Mouse (Mus musculus) hindbrain, embryonic 11.5 days (tissue): ENCODE data around the gene E130218I03Rik. TPM values are rescaled to one million over a fixed set of nuclear protein-coding genes. Genes with fewer than 3 reads are reported as not detected.

Experiments used
- ATAC-seq: fragments of 200-750 bp; cut with Nextera tagmentation; 2 replicates; pipeline ENCODE4 v1.8.0; 2017; ENCODE audit warnings: mild to moderate bottlenecking, moderate TSS enrichment, moderate library complexity; ENCODE audit not compliant: low FRiP score
- DNase-seq: peaks from one replicate; pipeline ENCODE4 v3.0.0-alpha.2; 2015; ENCODE audit warnings: low spot score
- H3K27ac ChIP-seq: fragments of 300-500 bp; sonication (generic); 2 replicates; pipeline ENCODE4 v1.5.1; 2014; ENCODE audit warnings: mild to moderate bottlenecking, low read depth, low read length
- H3K27me3 ChIP-seq: fragments of 300-500 bp; sonication (generic); 2 replicates; pipeline ENCODE4 v1.6.1; 2014; ENCODE audit warnings: mild to moderate bottlenecking, low read length, moderate library complexity, mixed read lengths; ENCODE audit not compliant: control insufficient read depth, insufficient read depth
- H3K36me3 ChIP-seq: fragments of 300-500 bp; sonication (generic); 2 replicates; pipeline ENCODE4 v1.6.1; 2014; ENCODE audit warnings: mild to moderate bottlenecking, low read length, moderate library complexity, mixed read lengths; ENCODE audit not compliant: control insufficient read depth, insufficient read depth
- H3K4me1 ChIP-seq: fragments of 300-500 bp; sonication (generic); replicated peaks from 2 replicates; pipeline ENCODE4 v1.6.1; 2014; ENCODE audit warnings: low read length, mixed read lengths; ENCODE audit not compliant: control insufficient read depth, insufficient read depth
- H3K4me2 ChIP-seq: fragments of 300-500 bp; sonication (generic); replicated peaks from 2 replicates; pipeline ENCODE4 v1.6.1; 2014; ENCODE audit warnings: mild to moderate bottlenecking, low read depth, low read length
- H3K4me3 ChIP-seq: fragments of 300-500 bp; sonication (generic); 2 replicates; pipeline ENCODE4 v1.5.1; 2014; ENCODE audit warnings: low read depth, low read length
- H3K9ac ChIP-seq: fragments of 300-500 bp; sonication (generic); 2 replicates; pipeline ENCODE4 v1.6.1; 2014; ENCODE audit warnings: low read depth, low read length
- H3K9me3 ChIP-seq: fragments of 300-500 bp; sonication (generic); 2 replicates; pipeline ENCODE4 v1.6.1; 2016; ENCODE audit warnings: low read length; ENCODE audit not compliant: control insufficient read depth
- WGBS: fragments of 180-500 bp; shearing (Covaris S2); extraction: QIAGEN DNeasy Blood & Tissue Kit; methylation state at CpG from one replicate; pipeline ENCODE4 v1.1.7; 2014; 5-methylcytosine and 5-hydroxymethylcytosine counted together
- polyA plus RNA-seq: library from polyadenylated mRNA; unstranded; fragments of >200 nt; fragmentation: Nextera tagmentation; extraction: Ambion mirVana; gene quantifications from 2 replicates; pipeline ENCODE4 v1.2.1, GENCODE M21; 2014

Gene E130218I03Rik
- polyA plus RNA-seq, 1 experiment from 2014 or later: 0.20 TPM

GRCm38 (mm10) chr4:134288397-134289256, 45.2 kb downstream of the E130218I03Rik start:
- Histone ChIP-seq H3K4me2 (peak overlapping the region; percentile 80), H3K4me3 (peak overlapping the region; percentile 98)

GRCm38 (mm10) chr4:134292067-134292466, 48.6 kb downstream of the E130218I03Rik start:
- ATAC-seq: no peak
- WGBS: 23% methylated on average over 7 of the region's 7 CpGs

More at GRCm38 (mm10) chr4:134288397-134289256, 45.2 kb downstream of the E130218I03Rik start:
- H3K36me3 ChIP-seq: no peaks in the 10 kb centered on the region
- H3K9me3 ChIP-seq: no peaks in the 10 kb centered on the region
- ATAC-seq: no peak
- no peak overlapping the region for H3K27ac ChIP-seq
- H3K27me3 ChIP-seq: no peaks in the 10 kb centered on the region
- WGBS: 44% methylated on average over 11 of the region's 11 CpGs
- no peak for DNase-seq
- H3K9ac ChIP-seq: peak overlapping the region; percentile 99
- 0 out of 2 replicates have a peak, but pooled peaks cover 5% of the 10 kb centered on the region for H3K4me1 ChIP-seq

GRCm38 (mm10) chr4:134293061-134293691, 49.7 kb downstream of the E130218I03Rik start:
- no peak overlapping the region for H3K9ac ChIP-seq
- no peaks in the 10 kb centered on the region for H3K27me3 ChIP-seq
- H3K4me3 ChIP-seq: no peak overlapping the region
- H3K36me3 ChIP-seq: no peaks in the 10 kb centered on the region
- 73% methylated on average over 18 of the region's 18 CpGs for WGBS
- no peak for ATAC-seq
- no peak for DNase-seq
- H3K4me2 ChIP-seq: no peak overlapping the region
- H3K27ac ChIP-seq: no peak overlapping the region
- H3K9me3 ChIP-seq: no peaks in the 10 kb centered on the region
- H3K4me1 ChIP-seq: 0 out of 2 replicates have a peak, but pooled peaks cover 2% of the 10 kb centered on the region

More at GRCm38 (mm10) chr4:134292067-134292466, 48.6 kb downstream of the E130218I03Rik start:
- Histone ChIP-seq H3K9me3 (no peaks in the 10 kb centered on the region), H3K9ac (no peak overlapping the region), H3K4me1 (0 out of 2 replicates have a peak, but pooled peaks cover 2% of the 10 kb centered on the region), H3K27ac (no peak overlapping the region), H3K27me3 (no peaks in the 10 kb centered on the region), H3K4me2 (no peak overlapping the region), H3K36me3 (no peaks in the 10 kb centered on the region), H3K4me3 (no peak overlapping the region)
- DNase-seq: peak; percentile 89

GRCm38 (mm10) chr4:134293692-134294163, 50.3 kb downstream of the E130218I03Rik start:
- Histone ChIP-seq H3K27ac (no peak overlapping the region), H3K9me3 (no peaks in the 10 kb centered on the region), H3K36me3 (no peaks in the 10 kb centered on the region), H3K4me3 (no peak overlapping the region), H3K4me2 (no peak overlapping the region), H3K27me3 (no peaks in the 10 kb centered on the region), H3K9ac (no peak overlapping the region), H3K4me1 (no peaks in the 10 kb centered on the region)
- DNase-seq: no peak
- ATAC-seq: no peak
- WGBS: 66% methylated on average over 9 of the region's 9 CpGs

Other genes starting within 250 kb of the E130218I03Rik start
- 34.9 and 38.1 TPM in 2 replicates for gene Dhdds, start 242.7 kb upstream of the E130218I03Rik start, polyA plus RNA-seq
- gene Lin28a, start 224.8 kb upstream of the E130218I03Rik start, polyA plus RNA-seq: 2.9 and 3.7 TPM in 2 replicates
- gene Zfp683, start 189.8 kb upstream of the E130218I03Rik start, polyA plus RNA-seq: not detected in 2 replicates
- gene Crybg2, start 182.8 kb upstream of the E130218I03Rik start, polyA plus RNA-seq: 1.4 and 1.8 TPM in 2 replicates
- gene Cd52, start 148.6 kb upstream of the E130218I03Rik start, polyA plus RNA-seq: 4.5 and 5.1 TPM in 2 replicates
- gene Ubxn11, start 141.1 kb upstream of the E130218I03Rik start, polyA plus RNA-seq: 5.7 and 5.8 TPM in 2 replicates
- 337 and 396 TPM in 2 replicates for gene Sh3bgrl3, start 114.9 kb upstream of the E130218I03Rik start, polyA plus RNA-seq
- gene Cep85, start 56.5 kb upstream of the E130218I03Rik start, polyA plus RNA-seq: 27.8 and 27.9 TPM in 2 replicates
- gene Gm7534, start 40.7 kb upstream of the E130218I03Rik start, polyA plus RNA-seq: 0.06 TPM in 1 of 2 replicates, not detected in the other
- gene Catsper4, start 16.3 kb upstream of the E130218I03Rik start, polyA plus RNA-seq: not detected in 2 replicates
- gene Cnksr1, start 5.3 kb upstream of the E130218I03Rik start, polyA plus RNA-seq: 0.14 and 0.28 TPM in 2 replicates
- 18.3 and 20.4 TPM in 2 replicates for gene Zfp593, start 1.9 kb downstream of the E130218I03Rik start, polyA plus RNA-seq
- 0.42 and 0.56 TPM in 2 replicates for gene Gm30191, start 3.3 kb downstream of the E130218I03Rik start, polyA plus RNA-seq
- gene Grrp1, start 10.4 kb downstream of the E130218I03Rik start, polyA plus RNA-seq: 5.1 and 5.7 TPM in 2 replicates
- gene Pdik1l, start 44.2 kb downstream of the E130218I03Rik start, polyA plus RNA-seq: 23.5 and 25.1 TPM in 2 replicates
- gene Trim63, start 71.5 kb downstream of the E130218I03Rik start, polyA plus RNA-seq: 0.12 and 0.32 TPM in 2 replicates
- gene Slc30a2, start 99.5 kb downstream of the E130218I03Rik start, polyA plus RNA-seq: not detected in 2 replicates
- gene Extl1, start 140.2 kb downstream of the E130218I03Rik start, polyA plus RNA-seq: 0.18 and 0.26 TPM in 2 replicates
- 7.9 and 10.2 TPM in 2 replicates for gene Pafah2, start 152.7 kb downstream of the E130218I03Rik start, polyA plus RNA-seq
- 4,486 and 4,492 TPM in 2 replicates for gene Stmn1, start 224.7 kb downstream of the E130218I03Rik start, polyA plus RNA-seq